Mouse (Mus musculus) megakaryocyte, embryonic 14.5 days (primary cell): ENCODE measurements around the gene Gm9837.

Source experiments
- FLI1 ChIP-seq: IDR thresholded peaks from 2 replicates; pipeline ENCODE4 v1.6.1; 2012; ENCODE audit warnings: low read length, inconsistent platforms, mixed read lengths
- GATA1 ChIP-seq: IDR thresholded peaks from 3 replicates; pipeline ENCODE4 v1.6.1; 2012; ENCODE audit warnings: mixed read lengths, low read length, inconsistent platforms, borderline replicate concordance

GRCm38 (mm10) chr11:53457372-53457954 lies 12.8 kb downstream of the Gm9837 start:
- no peak for TF ChIP-seq GATA1
- no peak for TF ChIP-seq FLI1
